Mouse (Mus musculus) urinary bladder, adult 2 months (tissue): ENCODE measurements around the gene Slc17a7. TPM values are rescaled to one million over a fixed set of nuclear protein-coding genes. Genes with fewer than 3 reads are reported as not detected.
"Not testable (repeated sequence)": the region's sequence is repeated elsewhere in the genome, so short reads cannot be mapped to it uniquely, and the experiment has no call there.

Experiments
- DNase-seq: peaks from one replicate; pipeline ENCODE4 v3.0.0; 2022; ENCODE audit warnings: low spot score
- polyA plus RNA-seq: library from polyadenylated mRNA; depleted of rRNA; stranded (reverse); fragments of >200 nt; gene quantifications from 2 replicates; pipeline ENCODE4 v1.2.3, GENCODE M21; 2012

Slc17a7 gene
- polyA plus RNA-seq, 1 experiment: 0.04 TPM

DNA sequence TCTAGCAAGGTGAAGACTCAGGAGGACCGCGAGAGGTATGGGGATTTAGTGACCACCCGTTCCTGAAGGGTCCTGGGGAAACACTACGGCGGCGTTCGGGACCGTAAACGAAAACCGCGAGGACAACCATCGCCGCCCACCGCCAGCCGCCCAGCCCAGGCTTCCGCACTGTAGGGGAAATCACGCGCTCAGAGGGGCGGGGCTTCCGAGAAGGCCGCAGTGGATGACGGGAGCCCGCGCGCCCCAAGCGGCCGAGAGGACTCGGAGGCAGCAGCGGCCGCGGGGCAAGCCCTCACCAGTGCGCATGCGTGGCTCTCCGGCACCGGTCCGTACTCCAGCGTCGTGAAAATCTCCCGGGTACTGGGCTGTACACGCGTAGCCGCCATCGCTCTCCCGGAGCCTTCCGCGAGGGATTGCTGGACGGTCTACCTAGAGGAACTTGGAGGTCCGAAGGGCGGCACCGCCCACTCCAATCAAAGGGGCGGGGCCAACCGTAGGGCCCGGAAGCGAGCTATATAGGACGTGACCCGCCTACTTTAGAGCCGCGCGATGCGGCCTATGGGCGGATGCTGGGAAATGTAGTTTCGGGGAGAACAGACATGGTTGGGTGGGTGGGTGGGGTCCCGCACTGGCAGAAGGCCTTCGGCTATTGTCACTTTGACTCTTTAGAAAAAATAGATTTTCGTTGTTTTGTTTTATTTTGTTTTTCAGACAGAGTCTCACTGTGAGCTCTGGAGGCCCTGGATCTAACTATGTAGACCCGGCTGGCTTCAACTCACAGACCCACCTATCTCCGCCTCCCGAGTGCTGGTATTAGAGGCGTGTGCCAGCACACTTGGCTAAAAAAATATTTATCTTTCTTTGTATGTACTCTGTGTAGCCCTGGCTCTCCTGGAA, 9.4 kb upstream of the Slc17a7 start, which contains the start of the genes Pih1d1 and Aldh16a1:
TSS of gene Pih1d1 (plus strand) at position 208 of the 897 bp plus-strand sequence.
TSS of gene Aldh16a1 (minus strand) at position 489 of the 897 bp plus-strand sequence.
- peak; percentile 99 for DNase-seq

DNA sequence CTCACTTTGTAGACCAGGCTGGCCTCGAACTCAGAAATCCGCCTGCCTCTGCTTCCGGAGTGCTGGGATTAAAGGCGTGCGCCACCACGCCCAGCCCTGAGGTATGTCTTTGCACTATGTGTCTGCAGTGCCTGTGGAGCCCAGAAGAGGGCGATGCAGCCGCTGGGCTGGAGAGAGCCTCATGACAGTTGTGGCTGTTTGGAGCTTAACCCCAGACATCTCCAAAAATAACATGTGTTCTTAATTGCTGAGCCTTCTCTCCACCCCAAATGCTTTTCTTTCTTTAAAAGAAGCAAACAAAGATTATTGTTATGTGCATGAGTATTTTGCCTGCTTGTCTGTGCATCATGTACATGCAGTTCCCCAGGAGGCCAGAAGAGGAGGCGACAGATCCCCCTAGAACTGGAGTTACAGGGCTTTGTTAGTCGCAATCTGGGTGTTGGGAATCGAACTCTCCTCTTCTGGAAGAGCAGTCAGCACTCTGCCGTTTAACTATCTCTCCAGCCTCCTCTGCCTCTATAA, 8.7 kb upstream of the Slc17a7 start:
- no peak for DNase-seq

DNA sequence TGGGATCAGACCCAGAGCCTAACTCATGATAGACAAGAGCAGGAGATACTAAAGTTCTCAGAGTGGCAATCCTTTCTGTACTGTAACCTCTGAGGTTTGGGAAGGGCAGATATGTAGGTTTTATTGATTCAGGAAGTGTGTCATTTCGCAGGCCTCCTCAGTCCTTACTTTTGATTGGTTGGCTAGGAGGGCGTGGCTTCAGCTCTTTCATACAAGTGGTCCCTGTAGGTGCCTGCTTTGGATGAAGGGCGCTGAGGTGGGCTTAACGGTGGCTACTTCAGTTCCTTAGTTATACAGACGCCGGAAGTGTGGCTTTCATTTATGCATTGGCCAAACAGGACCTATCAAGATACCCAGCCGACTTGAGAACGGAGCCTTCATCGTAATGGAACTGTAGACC, 8.2 kb upstream of the Slc17a7 start:
- no peak for DNase-seq

DNA sequence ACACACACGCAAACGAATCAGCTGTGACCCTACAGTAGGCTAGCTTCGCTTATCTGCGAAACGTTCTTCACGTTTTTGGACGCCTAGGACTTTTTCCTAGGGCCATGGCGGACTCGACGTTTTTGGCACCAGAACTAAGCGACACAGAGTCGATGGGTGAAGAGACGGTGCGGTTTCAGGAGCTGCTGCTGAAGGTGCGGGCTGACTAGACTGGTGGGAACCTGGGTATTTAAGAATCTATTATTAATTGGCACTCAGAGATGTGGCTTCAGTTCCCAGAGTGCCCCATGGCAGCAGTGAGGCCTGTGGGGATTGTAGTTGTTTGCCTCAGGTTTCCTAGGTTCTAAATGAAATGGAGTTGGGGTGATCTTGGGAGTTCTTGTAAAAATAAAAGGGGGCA, 7.5 kb upstream of the Slc17a7 start:
- DNase-seq: no peak

DNA sequence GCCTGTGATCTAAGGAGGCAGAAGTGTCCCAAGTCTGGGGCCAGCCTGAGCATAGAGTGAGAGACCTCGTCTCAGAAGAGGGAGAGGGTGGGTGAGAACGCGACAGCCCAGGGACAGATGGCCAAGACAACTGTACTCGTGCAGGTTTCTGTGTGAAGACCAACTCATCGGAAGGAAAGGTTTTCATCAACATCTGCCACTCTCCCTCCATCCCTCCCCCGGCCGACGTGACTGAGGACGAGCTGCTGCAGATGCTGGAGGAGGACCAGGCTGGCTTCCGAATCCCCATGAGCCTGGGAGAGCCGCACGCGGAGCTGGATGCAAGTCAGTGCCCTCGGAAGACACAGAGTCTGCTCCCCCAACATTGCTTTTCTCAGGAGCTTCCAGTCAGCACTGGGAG, 6.3 kb upstream of the Slc17a7 start:
- DNase-seq: no peak

DNA sequence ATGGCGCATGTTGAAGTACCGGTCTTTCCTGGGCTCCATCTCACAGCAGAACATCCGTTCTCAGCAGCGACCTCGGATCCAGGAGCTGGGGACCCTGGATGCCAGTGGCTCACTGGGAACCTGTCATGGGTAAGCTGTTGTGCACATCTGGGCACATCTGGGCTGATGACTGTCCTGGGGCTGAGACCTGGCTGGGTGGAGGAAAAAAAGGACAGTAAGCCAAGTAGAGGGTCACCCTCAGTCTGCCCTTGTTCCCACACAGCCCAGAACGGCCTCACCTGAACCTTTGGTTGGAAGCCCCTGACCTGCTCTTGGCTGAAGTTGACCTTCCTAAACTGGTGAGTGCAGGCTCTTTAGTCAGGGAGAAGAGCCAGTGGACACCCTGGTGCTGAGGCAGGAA, 4.8 kb upstream of the Slc17a7 start:
- no peak for DNase-seq

DNA sequence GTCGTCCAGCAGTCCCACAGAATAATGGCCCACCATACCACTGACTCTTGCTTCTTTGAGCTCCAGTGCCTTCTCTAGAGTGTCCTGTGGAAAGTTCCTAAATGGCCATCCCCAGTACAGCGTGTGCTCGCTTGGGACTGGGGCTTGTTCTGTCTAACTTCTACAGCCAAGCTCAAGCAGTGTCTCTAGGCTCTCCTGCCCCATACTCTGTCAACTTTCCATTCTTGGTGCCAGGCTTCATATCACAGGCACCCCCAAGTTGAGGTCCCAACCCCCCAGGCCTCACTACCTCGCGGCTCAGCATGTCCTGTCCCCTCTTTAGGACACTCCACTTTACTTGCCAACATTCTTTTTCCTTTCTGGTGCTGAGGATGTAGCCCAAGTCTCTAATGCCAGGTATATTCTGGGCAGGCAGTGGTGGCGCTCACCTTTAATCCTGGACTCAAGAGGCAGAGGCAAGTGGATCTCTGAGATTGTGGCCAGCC, 3.4 kb upstream of the Slc17a7 start:
- no peak for DNase-seq

DNA sequence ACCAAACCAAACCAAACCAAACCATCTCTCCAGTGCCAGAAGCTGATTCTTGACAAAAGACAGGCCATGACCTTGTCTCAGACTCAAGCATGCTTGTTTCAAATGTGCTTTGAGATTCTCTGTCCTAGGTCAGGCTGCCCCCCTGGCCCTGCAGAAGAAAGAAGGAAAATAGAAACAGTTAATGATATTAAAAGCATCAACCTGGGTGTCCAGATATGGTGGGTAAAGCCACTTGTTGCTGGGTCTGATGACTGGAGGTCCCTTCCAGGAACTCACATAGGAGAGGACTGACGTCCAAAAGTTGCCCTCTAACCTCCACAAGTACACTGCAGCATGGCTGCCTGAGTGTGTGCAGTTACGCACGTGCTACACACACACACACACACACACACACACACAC, 2.9 kb upstream of the Slc17a7 start:
- no peak for DNase-seq

DNA sequence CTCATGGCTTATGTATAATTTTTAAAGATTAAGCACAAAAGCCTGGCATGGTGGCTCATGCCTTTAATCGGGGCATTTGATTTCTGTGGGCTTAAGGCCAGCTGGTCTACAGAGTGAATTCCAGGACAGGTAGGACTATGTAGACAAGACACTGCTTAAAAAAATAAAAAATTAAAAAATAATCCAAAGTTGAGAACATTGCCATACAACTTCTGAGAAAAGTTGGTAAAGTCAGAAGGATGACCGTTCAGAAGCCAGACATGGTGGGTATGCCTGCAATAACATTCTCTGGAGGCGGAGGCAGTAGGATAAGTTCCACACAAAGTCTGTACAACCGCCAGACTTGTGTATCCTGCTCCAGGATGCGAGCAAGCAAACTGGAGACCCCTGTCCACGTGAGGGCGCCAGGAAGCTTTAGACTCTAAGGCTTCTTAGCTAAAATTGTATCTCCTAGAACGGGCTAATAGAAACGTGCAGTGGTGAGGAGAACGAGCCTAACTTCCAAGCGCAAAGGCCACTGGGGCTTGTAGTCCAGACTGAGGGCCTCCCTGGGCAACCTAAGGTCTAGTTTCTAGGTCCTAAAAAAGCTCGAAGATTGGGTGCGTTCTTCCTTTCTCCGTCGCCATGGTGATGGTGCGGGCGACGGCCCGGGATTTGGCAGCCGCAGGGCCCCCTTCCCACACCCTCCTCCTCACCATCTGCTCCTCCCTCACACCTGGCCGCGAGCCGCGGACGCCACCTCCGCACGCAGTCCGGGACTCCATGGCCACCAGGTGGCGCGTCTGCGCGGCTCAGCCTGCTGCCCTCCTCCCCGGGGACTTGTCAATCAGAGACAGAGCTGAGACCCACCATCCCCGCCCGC, 1.9 kb upstream of the Slc17a7 start:
- peak; percentile 88 for DNase-seq

DNA sequence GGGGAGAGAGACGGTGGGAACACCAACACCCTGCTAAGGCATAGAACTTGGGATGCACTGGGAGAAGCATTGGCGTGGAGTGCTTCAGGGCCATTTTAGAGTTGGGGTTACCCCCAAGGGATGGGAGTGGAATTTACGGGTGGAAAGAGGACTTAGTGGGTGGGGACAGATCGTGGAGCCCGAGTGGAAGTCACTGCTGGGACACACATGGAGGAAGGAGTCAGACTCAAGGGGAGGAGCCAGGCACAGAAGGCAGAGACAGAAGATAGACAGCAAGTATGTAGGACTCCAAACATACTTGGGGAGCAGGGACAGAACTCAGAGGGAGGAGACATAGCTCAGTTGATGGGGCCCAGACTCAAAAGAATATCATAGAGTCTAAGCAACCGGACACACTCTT, 1.2 kb upstream of the Slc17a7 start:
- no peak for DNase-seq

DNA sequence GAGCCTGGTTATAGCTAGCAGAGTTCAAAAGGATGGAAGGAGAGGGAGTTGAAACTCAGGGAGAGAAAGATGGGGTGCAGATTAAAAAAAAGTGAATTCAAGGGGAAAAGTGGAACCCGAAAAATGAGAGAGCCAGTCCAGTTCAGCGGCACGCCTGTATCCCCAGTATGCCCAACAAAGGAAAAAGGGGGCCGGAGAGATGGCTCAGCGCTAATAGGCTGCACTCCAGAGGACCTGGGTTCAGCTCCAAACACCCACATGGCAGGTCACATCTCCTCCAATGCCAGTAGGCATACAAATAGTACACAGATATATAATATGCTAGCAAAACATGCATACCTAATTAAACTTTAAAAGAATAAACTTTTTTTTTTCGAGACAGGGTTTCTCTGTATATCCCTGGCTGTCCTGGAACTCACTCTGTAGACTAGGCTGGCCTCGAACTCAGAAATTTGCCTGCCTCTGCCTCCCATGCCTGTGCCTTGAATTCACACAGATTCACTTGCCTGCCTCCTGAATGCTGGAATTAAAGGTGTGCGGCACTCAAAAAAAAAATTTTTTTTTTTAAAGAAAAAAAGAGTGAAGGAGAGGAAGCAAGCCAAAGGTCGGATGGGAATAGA, 643 bp upstream of the Slc17a7 start:
- no peak for DNase-seq

DNA sequence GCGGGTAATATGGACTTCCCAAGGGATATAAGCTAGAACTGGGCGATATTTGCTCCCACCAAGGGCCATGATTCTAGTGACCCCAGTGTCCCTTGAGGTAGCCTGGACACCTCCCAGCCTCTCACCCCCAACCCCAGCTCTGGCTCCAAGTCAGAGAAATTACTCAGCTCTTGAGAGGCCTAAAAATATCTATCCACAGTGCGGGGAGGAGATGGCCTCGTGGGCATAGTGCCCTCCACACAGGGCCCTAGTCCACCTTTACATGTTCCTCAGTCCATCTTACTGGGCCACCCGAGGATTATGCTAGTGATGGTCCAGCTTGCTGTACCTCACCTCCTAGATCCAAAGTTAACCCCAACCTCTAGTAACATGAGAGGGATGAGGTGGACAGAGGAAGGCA, 1.1 kb downstream of the Slc17a7 start:
- no peak for DNase-seq

DNA sequence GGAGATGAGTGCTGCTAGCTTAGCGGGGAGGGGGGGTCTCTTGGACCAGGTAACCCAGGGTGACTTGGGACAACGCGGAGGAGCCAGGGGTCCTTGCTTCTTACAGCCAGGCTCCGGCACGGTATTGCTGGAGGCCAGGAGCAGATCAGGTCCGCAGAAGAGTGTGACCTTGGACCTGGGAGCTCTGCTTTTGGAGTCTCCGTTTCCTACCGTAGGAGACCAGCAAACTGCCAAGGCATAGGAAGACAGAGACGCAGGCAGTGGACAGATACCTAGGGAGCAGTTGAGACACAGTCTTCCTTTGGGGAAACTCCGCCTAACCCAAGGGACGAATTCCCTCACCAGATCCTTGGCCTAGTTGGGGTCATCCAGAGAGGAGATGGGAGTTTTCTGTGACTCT, 2.0 kb downstream of the Slc17a7 start:
- DNase-seq: no peak

DNA sequence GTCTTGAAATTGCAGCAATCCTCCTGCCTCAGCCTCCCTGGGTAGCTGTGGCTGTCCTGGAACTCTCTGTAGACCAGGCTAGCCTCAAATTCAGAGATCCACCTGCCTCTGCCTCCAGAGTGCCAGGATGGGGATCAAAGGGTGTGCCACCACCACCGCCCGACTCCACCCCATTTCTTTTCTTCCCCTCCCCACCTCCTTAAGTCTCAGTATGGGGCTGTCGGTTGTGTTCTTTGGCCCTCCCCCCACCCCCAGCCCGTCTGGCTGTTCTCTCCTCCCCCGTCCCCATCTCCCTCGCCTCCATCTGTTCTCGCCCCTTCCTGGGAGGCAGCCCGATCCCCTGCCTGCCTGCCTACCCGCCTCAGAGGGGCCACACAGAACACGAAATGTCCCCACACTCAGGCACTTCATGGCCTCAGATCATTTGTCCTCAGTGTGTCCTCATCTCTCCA, 3.2 kb downstream of the Slc17a7 start:
- no peak for DNase-seq

DNA sequence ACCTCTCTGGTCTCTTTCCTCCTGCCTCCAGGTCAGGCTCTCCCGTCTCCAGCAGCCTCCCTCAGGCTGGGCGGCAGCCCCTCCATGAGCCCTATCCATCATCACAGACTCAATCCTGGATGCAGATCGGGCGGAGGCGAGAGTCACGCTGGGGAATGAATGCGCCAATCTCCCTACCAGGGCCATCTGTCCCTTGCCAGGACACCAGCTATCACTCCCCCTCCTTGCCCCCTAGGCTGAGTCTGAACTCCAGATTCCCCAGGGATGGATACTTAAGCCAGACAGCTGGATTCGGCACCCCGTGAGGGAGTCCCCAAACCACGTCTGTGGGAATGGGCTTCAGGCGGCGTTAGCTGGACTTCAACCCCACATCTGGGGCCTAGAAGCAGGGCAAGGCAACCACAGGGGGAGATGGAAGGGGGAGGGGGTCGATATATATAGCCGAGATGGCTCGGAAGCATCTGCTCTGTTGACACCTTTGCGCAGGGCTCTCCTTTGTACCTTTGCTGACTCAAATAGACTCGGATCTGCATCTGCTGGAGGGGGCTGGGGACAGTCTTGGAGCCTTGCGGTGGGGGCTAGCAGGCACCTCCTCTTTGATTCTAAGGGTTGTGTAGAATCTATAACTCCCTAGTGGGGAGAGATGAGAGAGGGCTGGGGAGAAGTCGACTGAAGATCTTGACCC, 4.2 kb downstream of the Slc17a7 start:
- no peak for DNase-seq

DNA sequence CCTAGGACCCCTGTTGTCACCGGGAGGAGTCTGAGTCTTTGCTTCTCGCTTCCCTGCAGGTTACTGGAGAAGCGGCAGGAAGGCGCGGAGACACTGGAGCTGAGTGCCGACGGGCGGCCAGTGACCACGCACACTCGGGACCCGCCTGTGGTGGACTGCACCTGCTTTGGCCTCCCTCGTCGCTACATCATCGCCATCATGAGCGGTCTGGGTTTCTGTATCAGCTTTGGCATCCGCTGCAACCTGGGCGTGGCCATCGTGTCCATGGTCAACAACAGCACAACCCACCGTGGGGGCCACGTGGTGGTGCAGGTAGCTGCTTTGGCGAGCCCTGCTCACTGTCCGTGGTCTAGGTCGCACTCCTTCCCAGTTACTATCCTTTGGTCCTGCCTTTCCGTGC, 4.9 kb downstream of the Slc17a7 start:
- no peak for DNase-seq

DNA sequence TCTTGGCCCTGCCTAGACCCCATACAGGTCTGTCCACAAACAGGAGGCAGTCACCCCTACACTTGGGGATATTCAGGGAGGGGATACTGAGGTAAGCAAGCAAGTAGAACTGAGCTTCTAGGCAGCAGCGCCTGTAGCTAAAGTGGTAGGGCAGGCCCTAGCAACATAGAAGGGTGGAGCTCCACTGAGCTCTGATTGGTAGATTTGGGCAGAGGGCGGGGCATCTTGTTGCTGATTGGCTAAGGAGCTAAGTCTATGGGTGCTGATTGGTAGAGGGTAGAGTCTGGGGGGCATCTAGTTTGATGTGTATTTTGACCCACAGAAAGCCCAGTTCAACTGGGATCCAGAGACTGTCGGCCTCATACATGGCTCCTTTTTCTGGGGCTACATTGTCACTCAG, 5.7 kb downstream of the Slc17a7 start:
- no peak for DNase-seq

DNA sequence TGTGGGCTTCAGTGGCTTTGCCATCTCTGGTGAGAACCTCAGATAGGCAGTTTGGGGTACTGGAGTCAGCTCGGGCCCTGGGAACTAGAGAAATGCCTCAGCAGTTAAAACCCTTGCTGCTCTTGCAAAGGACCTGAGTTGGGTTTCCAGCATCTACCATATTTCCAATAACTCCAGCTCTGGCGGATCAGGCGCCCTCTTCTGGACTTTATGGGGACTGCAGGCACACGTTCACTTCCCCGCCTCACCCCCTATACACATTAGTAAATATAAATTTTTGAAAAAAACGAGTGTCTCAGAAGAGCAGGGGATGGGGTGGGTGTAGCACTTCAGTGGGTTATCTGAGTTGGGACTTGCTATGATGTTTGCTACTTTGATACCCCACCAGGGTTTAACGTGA, 9.2 kb downstream of the Slc17a7 start:
- DNase-seq: no peak

DNA sequence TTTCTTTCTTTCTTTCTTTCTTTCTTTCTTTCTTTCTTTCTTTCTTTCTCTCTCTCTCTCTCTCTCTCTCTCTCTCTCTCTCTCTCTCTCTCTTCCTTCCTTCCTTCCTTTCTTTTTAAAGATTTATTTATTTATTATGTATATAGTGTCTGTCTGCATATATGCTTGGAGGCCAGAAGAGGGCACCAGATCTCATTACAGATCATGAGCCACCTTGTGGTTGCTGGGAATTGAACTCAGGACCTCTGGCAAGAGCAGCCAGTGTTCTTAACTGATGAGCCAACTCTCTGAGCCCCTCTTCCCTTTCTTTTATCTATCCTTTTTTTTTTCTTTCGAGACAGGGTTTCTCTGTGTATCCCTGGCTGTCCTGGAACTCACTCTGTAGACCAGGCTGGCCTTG, 10.0 kb downstream of the Slc17a7 start:
- not testable (repeated sequence) for DNase-seq

DNA sequence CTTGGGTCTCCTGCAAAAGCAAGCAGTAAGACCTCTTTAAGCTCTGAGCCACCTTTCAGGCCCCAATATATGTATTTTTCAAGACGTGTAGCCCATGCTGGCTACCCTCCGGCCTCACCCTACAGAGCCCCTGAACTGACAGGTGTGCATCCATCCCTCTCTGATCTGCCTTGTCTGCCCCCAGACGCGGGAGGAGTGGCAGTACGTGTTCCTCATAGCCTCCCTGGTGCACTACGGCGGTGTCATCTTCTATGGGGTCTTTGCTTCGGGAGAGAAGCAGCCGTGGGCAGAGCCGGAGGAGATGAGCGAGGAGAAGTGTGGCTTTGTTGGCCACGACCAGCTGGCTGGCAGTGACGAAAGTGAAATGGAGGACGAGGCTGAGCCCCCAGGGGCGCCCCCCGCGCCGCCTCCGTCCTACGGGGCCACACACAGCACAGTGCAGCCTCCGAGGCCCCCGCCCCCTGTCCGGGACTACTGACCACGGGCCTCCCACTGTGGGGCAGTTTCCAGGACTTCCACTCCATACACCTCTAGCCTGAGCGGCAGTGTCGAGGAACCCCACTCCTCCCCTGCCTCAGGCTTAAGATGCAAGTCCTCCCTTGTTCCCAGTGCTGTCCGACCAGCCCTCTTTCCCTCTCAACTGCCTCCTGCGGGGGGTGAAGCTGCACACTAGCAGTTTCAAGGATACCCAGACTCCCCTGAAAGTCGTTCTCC, 11.0 kb downstream of the Slc17a7 start:
- no peak for DNase-seq

DNA sequence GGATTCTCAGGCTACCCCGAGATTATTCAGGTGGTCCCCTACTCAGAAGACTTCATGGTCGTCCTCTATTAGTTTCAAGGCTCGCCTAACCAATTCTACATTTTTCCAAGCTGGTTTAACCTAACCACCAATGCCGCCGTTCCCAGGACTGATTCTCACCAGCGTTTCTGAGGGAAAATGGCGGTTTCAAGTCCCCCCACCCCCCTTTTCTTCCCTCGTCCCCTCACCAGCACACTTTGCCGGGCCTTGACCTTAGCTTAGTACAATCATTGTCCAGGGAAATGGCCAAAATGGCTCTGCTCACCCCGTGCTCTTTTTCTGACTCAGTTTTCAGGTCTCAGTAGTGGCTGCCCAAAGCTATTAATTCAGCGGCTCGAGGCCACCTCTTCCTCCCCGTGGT, 11.6 kb downstream of the Slc17a7 start:
- no peak for DNase-seq
